Mouse (Mus musculus) CH12.LX (cell line): ENCODE results near the gene Kctd20. TPM values are rescaled to one million over a fixed set of nuclear protein-coding genes. Genes with fewer than 3 reads are reported as not detected.
A peak's percentile ranks its signal among the peaks of the same experiment; 100 is the strongest.

Experiments
- DNase-seq: peaks from one replicate; pipeline ENCODE4 v3.0.0-alpha.2; 2013; ENCODE audit errors: extremely low read depth
- H3K27ac ChIP-seq: 2 replicates; pipeline ENCODE4 v1.5.1; 2012; ENCODE audit warnings: low read depth, mild to moderate bottlenecking, control low read depth, moderate library complexity; ENCODE audit not compliant: insufficient read depth
- H3K27me3 ChIP-seq: replicated peaks from 2 replicates; pipeline ENCODE3; 2012; ENCODE audit warnings: inconsistent platforms
- H3K36me3 ChIP-seq, 2 experiments: replicated peaks in 1 of 2; 2 replicates each; pipeline versions ENCODE3 to v1.6.1; 2012; ENCODE audit warnings: inconsistent platforms in 1 of 2, low read length in 1 of 2, mild to moderate bottlenecking in 1 of 2, mixed read lengths in 1 of 2, moderate library complexity in 1 of 2; ENCODE audit not compliant: control insufficient read depth in 1 of 2, insufficient read depth in 1 of 2
- H3K4me1 ChIP-seq, 2 experiments: 2 replicates each; pipeline ENCODE4 v1.6.1; 2012; ENCODE audit warnings: inconsistent platforms in 1 of 2, moderate library complexity in 1 of 2; ENCODE audit not compliant: insufficient read depth in 2 of 2, control insufficient read depth in 1 of 2
- H3K4me2 ChIP-seq: 2 replicates; pipeline ENCODE4 v1.6.1; 2012; ENCODE audit warnings: low read depth, mild to moderate bottlenecking, control low read depth; ENCODE audit not compliant: poor library complexity, insufficient read depth, severe bottlenecking
- H3K4me3 ChIP-seq, 3 experiments: fragments of 150-350 bp in 1 of 3; sonication (generic) in 1 of 3; replicated peaks in 1 of 3; 2 replicates each; pipeline versions ENCODE3 to v1.5.1; 2011 to 2012; ENCODE audit warnings: low read depth in 2 of 3, low read length in 2 of 3, mild to moderate bottlenecking in 2 of 3, moderate library complexity in 2 of 3, control low read depth in 1 of 3, improper control_type of control experiment in 1 of 3, inconsistent platforms in 1 of 3, mixed read lengths in 1 of 3; ENCODE audit not compliant: poor library complexity in 1 of 3
- H3K79me2 ChIP-seq: replicated peaks from 2 replicates; pipeline ENCODE4 v1.6.1; 2012; ENCODE audit warnings: mild to moderate bottlenecking, moderate library complexity; ENCODE audit not compliant: control insufficient read depth, poor library complexity, insufficient read depth, severe bottlenecking; ENCODE audit errors: extremely low read depth
- H3K9ac ChIP-seq: 2 replicates; pipeline ENCODE4 v1.6.1; 2012; ENCODE audit warnings: low read depth, mild to moderate bottlenecking, control low read depth, moderate library complexity; ENCODE audit not compliant: insufficient read depth
- H3K9me3 ChIP-seq: replicated peaks from 2 replicates; pipeline ENCODE3; 2012; ENCODE audit warnings: low read length, inconsistent platforms, mixed read lengths
- CHD2 ChIP-seq: IDR thresholded peaks from 2 replicates; pipeline ENCODE4 v1.6.1; 2011; ENCODE audit warnings: low read length, improper control_type of control experiment
- CTCF ChIP-seq, 2 experiments: IDR thresholded peaks in 1 of 2; conservative IDR thresholded peaks in 1 of 2; 2 replicates each; pipeline ENCODE4 v1.5.1; 2011 to 2012; ENCODE audit warnings: low read depth in 2 of 2, low read length in 2 of 2, improper control_type of control experiment in 1 of 2, inconsistent platforms in 1 of 2, mild to moderate bottlenecking in 1 of 2, moderate library complexity in 1 of 2
- E2F4 ChIP-seq: IDR thresholded peaks from 2 replicates; pipeline ENCODE4 v1.6.1; 2011; ENCODE audit warnings: low read depth, low read length, improper control_type of control experiment; ENCODE audit not compliant: insufficient replicate concordance
- ELF1 ChIP-seq: IDR thresholded peaks from 2 replicates; pipeline ENCODE4 v1.6.1; 2014; ENCODE audit warnings: low read depth, mild to moderate bottlenecking, inconsistent platforms, low read length, improper control_type of control experiment
- IRF4 ChIP-seq: IDR thresholded peaks from 2 replicates; pipeline ENCODE4 v1.6.1; 2014; ENCODE audit warnings: low read depth, mild to moderate bottlenecking, inconsistent platforms, low read length, improper control_type of control experiment
- JUND ChIP-seq: conservative IDR thresholded peaks from 2 replicates; pipeline ENCODE4 v1.6.1; 2011; ENCODE audit warnings: low read depth, low read length, improper control_type of control experiment
- KAT2A ChIP-seq: IDR thresholded peaks from 2 replicates; pipeline ENCODE4 v1.6.1; 2012; ENCODE audit warnings: low read length, improper control_type of control experiment, inconsistent platforms; ENCODE audit not compliant: insufficient replicate concordance
- MAZ ChIP-seq: IDR thresholded peaks from 2 replicates; pipeline ENCODE4 v1.6.1; 2012; ENCODE audit warnings: low read depth, mild to moderate bottlenecking, inconsistent platforms, low read length, improper control_type of control experiment, moderate library complexity
- MXI1 ChIP-seq: IDR thresholded peaks from 2 replicates; pipeline ENCODE4 v1.6.1; 2011; ENCODE audit warnings: mild to moderate bottlenecking, low read depth, low read length, improper control_type of control experiment
- MYC ChIP-seq: IDR thresholded peaks from 2 replicates; pipeline ENCODE4 v1.6.1; 2011; ENCODE audit warnings: low read depth, mild to moderate bottlenecking, improper control_type of control experiment, low read length
- NELFE ChIP-seq: IDR thresholded peaks from 2 replicates; pipeline ENCODE4 v1.6.1; 2011; ENCODE audit warnings: low read depth, low read length, improper control_type of control experiment
- NRF1 ChIP-seq: IDR thresholded peaks from 2 replicates; pipeline ENCODE4 v1.6.1; 2014; ENCODE audit warnings: low read depth, mild to moderate bottlenecking, inconsistent platforms, low read length, improper control_type of control experiment, moderate library complexity
- PAX5 ChIP-seq: IDR thresholded peaks from 2 replicates; pipeline ENCODE4 v1.6.1; 2012; ENCODE audit warnings: low read length, inconsistent platforms, mixed read lengths
- RAD21 ChIP-seq: IDR thresholded peaks from 2 replicates; pipeline ENCODE4 v1.6.1; 2011; ENCODE audit warnings: low read depth, mild to moderate bottlenecking, low read length, improper control_type of control experiment, moderate library complexity
- SIN3A ChIP-seq: IDR thresholded peaks from 2 replicates; pipeline ENCODE4 v1.6.1; 2012; ENCODE audit warnings: low read length, improper control_type of control experiment, inconsistent platforms
- SMC3 ChIP-seq: IDR thresholded peaks from 2 replicates; pipeline ENCODE4 v1.6.1; 2011; ENCODE audit warnings: low read depth, low read length, improper control_type of control experiment
- TBP ChIP-seq: conservative IDR thresholded peaks from 2 replicates; pipeline ENCODE4 v1.6.1; 2011; ENCODE audit warnings: low read depth, low read length, improper control_type of control experiment
- TCF12 ChIP-seq: IDR thresholded peaks from 2 replicates; pipeline ENCODE4 v1.6.1; 2014; ENCODE audit warnings: low read depth, mild to moderate bottlenecking, inconsistent platforms, low read length, improper control_type of control experiment
- UBTF ChIP-seq: IDR thresholded peaks from 2 replicates; pipeline ENCODE4 v1.6.1; 2012; ENCODE audit warnings: low read depth, mild to moderate bottlenecking, inconsistent platforms, low read length, improper control_type of control experiment, moderate library complexity
- USF1 ChIP-seq: IDR thresholded peaks from 2 replicates; pipeline ENCODE4 v1.6.1; 2014; ENCODE audit warnings: low read depth, mild to moderate bottlenecking, inconsistent platforms, low read length, improper control_type of control experiment
- ZC3H11A ChIP-seq: IDR thresholded peaks from 2 replicates; pipeline ENCODE4 v1.6.1; 2012; ENCODE audit warnings: low read depth, mild to moderate bottlenecking, inconsistent platforms, low read length, improper control_type of control experiment
- ZKSCAN1 ChIP-seq: IDR thresholded peaks from 2 replicates; pipeline ENCODE4 v1.6.1; 2012; ENCODE audit warnings: low read depth, inconsistent platforms, low read length, improper control_type of control experiment, borderline replicate concordance
- ZMIZ1 ChIP-seq: IDR thresholded peaks from 2 replicates; pipeline ENCODE4 v1.6.1; 2012; ENCODE audit warnings: low read depth, mild to moderate bottlenecking, inconsistent platforms, low read length, improper control_type of control experiment
- ZNF384 ChIP-seq: IDR thresholded peaks from 2 replicates; pipeline ENCODE4 v1.6.1; 2012; ENCODE audit warnings: low read depth, low read length, improper control_type of control experiment, inconsistent platforms
- dilution Hi-C: fragments of 300-500 bp; cut with MboI; formaldehyde crosslinking; loops from 2 replicates; pipeline ENCODE4 v1.14.3; 2020; ENCODE audit warnings: low sequenced_read_pairs; ENCODE audit not compliant: extremely low pct_unique_long_range_greater_than_20kb, extremely low pct_ligation_motif_present
- in situ Hi-C: fragments of 300-500 bp; cut with MboI; formaldehyde crosslinking; loops from 3 replicates; pipeline ENCODE4 v1.14.3; 2019; ENCODE audit warnings: low sequenced_read_pairs, low pct_ligation_motif_present, low pct_unique_long_range_greater_than_20kb, mixed read lengths
- polyA plus RNA-seq: library from polyadenylated mRNA; unstranded; fragments of >175 nt; gene quantifications from 2 replicates; pipeline ENCODE4 v1.2.1, GENCODE M21; 2012; ENCODE audit warnings: low read depth; ENCODE audit not compliant: insufficient read length
- total RNA-seq, 2 experiments: library from RNA; depleted of rRNA; stranded (reverse); fragments of 300-350 nt in 1 of 2; fragments of >200 nt in 1 of 2; gene quantifications; 2 replicates each; pipeline ENCODE4 v1.2.3; 2012 to 2014

Kctd20 gene
- total and polyA plus RNA-seq, 3 experiments, result 40.1 to 85.2 (median 68.5) TPM

DNA sequence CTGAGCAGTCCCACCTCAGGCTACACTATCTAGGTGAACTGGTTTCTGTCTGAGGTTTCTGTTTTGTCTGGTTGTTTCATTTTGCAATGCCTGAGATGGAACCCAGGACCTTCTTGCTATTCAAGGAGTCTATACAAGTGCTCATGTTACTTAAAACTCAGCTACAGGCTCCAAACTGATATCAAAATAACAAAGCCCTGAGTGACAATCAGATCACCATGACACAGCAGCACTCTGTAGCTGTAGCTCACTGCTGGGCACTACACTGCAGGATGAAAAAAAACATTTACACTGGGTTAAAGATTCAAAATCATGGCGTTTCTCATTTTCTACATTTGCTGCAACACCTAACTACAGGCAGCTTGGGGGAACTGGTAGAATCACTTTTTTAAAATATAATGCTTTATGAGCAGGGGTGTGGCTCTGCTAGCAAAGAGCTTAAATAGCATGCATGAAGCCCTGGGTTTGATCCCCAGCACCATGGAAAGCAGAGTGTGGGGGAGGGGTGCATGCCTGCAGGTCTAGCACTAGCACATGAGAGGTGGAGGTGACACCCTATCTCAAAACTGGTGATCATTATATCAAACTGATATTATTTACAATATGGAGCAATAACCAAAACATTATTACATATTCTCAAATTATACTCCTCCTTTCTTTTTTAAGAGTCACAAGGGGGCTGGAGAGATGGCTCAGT lies 33.1 kb downstream of the Kctd20 start:
- dilution Hi-C loops, result no loop called here
- Histone ChIP-seq H3K4me2 (no peak overlapping the region), H3K9ac (no peak overlapping the region), H3K27me3 (no peaks in the 10 kb centered on the region), H3K9me3 (no peaks in the 10 kb centered on the region), H3K36me3 (peaks cover 62 to 86% of the 10 kb centered on the region in 2 experiments), H3K4me3 (no peak overlapping the region), H3K79me2 (no peaks in the 10 kb centered on the region), H3K4me1 (peaks cover 0 to 3% of the 10 kb centered on the region in 2 experiments; a peak in 1 of 4 replicates), H3K27ac (no peak overlapping the region)
- no peak for TF ChIP-seq MAZ
- in situ Hi-C loops, result no loop called here
- no peak for DNase-seq

GRCm38 (mm10) chr17:28986833-28987232 lies 35.1 kb downstream of the Kctd20 start:
- in situ Hi-C loops, result no loop called here
- no peaks in the 10 kb centered on the region for H3K79me2 ChIP-seq
- no peak overlapping the region for H3K4me2 ChIP-seq
- H3K27me3 ChIP-seq, result no peaks in the 10 kb centered on the region
- TF ChIP-seq SMC3 (peak; percentile 34), CTCF (conservative IDR thresholded peaks at IDR 0.05 in 1 of 2, IDR thresholded peaks at IDR 0.05 in 1 of 2; ENCODE audit: low read depth in 2 of 2, low read length in 2 of 2) (peak; percentile 48 to 62; a peak in 3 of 4 replicates), KAT2A (no peak), ZKSCAN1 (no peak), USF1 (no peak), ZMIZ1 (no peak), RAD21 (peak; percentile 10)
- TF ChIP-seq, all 38 proteins: peak for 3
- dilution Hi-C loops, result no loop called here
- Histone ChIP-seq H3K9me3 (no peaks in the 10 kb centered on the region), H3K4me3 (no peak overlapping the region), H3K4me1 (peaks cover 2 to 21% of the 10 kb centered on the region in 2 experiments; a peak in 2 of 4 replicates), H3K9ac (no peak overlapping the region), H3K36me3 (peaks cover 67 to 90% of the 10 kb centered on the region in 2 experiments), H3K27ac (no peak overlapping the region)
- no peak for DNase-seq

GRCm38 (mm10) chr17:28987713-28988112 lies 36.0 kb downstream of the Kctd20 start:
- Histone ChIP-seq H3K79me2 (no peaks in the 10 kb centered on the region), H3K4me1 (peaks cover 2 to 21% of the 10 kb centered on the region in 2 experiments; a peak in 2 of 4 replicates), H3K4me3 (no peak overlapping the region), H3K9me3 (no peaks in the 10 kb centered on the region), H3K4me2 (no peak overlapping the region), H3K27ac (no peak overlapping the region), H3K9ac (no peak overlapping the region), H3K36me3 (peaks cover 60 to 87% of the 10 kb centered on the region in 2 experiments), H3K27me3 (no peaks in the 10 kb centered on the region)
- dilution Hi-C loops, result no loop called here
- peak; percentile 68 for DNase-seq
- in situ Hi-C loops, result no loop called here
- TF ChIP-seq NELFE, result peak; percentile 71; the same call in 1 of the 2 replicates
- TF ChIP-seq MXI1, result no peak
- TF ChIP-seq MYC, result peak; percentile 79
- TF ChIP-seq UBTF, result no peak
- no peak for TF ChIP-seq MAZ
- 0 out of 2 replicates have a peak, but pooled peaks have one; percentile 45 for TF ChIP-seq SIN3A
- TF ChIP-seq ZNF384, result no peak
- peak; percentile 90 for TF ChIP-seq SMC3
- TF ChIP-seq TCF12, result no peak
- no peak for TF ChIP-seq TBP
- peak; percentile 53 for TF ChIP-seq RAD21
- no peak for TF ChIP-seq IRF4
- TF ChIP-seq ZC3H11A, result peak; percentile 10; the same call in 1 of the 2 replicates
- TF ChIP-seq ELF1, result no peak
- no peak for TF ChIP-seq NRF1
- no peak for TF ChIP-seq KAT2A
- TF ChIP-seq PAX5, result no peak
- no peak for TF ChIP-seq E2F4
- TF ChIP-seq JUND, result no peak
- TF ChIP-seq USF1, result no peak
- peak; percentile 70 to 99 for TF ChIP-seq CTCF (conservative IDR thresholded peaks at IDR 0.05 in 1 of 2, IDR thresholded peaks at IDR 0.05 in 1 of 2; ENCODE audit: low read depth in 2 of 2, low read length in 2 of 2)
- TF ChIP-seq CHD2, result no peak
- no peak for TF ChIP-seq ZKSCAN1
